Mouse (Mus musculus): ENCODE measurements at regions not wholly inside any gene's neighbourhood (a gene's known extent, or its start where the extent isn't known, plus 50 kb on each side); places are given as distances from the start of the nearest gene placed in this dataset.

- no peak for DNase-seq (ENCODE audit: low read depth in 3 of 3, low spot score in 3 of 3)
- H3K4me3 ChIP-seq (ENCODE audit: insufficient read depth in 1 of 2, low read depth in 2 of 2, low read length in 2 of 2): no peak overlapping the region
- H3K27me3 ChIP-seq (ENCODE audit: control insufficient read depth, insufficient read depth, low read length): peaks cover 11% of the 10 kb centered on the region
- H3K4me2 ChIP-seq (ENCODE audit: low read depth): no peak overlapping the region
- WGBS (ENCODE audit: insufficient replicate concordance): 59% methylated on average over 9 of the region's 9 CpGs
- H3K27ac ChIP-seq: no peak overlapping the region
- H3K9ac ChIP-seq (replicated peaks): no peak overlapping the region
- H3K9me3 ChIP-seq (ENCODE audit: control insufficient read depth, low read length): no peaks in the 10 kb centered on the region
- no peak for ATAC-seq (ENCODE audit: insufficient read depth)
- no peaks in the 10 kb centered on the region for H3K36me3 ChIP-seq (replicated peaks; ENCODE audit: control insufficient read depth, insufficient read depth, low read depth)
- no peak for TF ChIP-seq EP300 (IDR thresholded peaks at IDR 0.05; ENCODE audit: low read depth)
- no peak for TF ChIP-seq CTCF (IDR thresholded peaks at IDR 0.05; ENCODE audit: low read depth)
- H3K4me1 ChIP-seq (replicated peaks; ENCODE audit: control insufficient read depth in 2 of 2, insufficient read depth in 2 of 2, low read length in 1 of 2): no peaks in the 10 kb centered on the region
These were observed 155.3 kb upstream of the Lhx5 start for GRCm38 (mm10) chr5:120276229-120276628.

- no peak for TF ChIP-seq EP300 (IDR thresholded peaks at IDR 0.05; ENCODE audit: low read depth)
- peaks cover 19% of the 10 kb centered on the region for H3K27me3 ChIP-seq (ENCODE audit: control insufficient read depth, insufficient read depth, low read length)
These were observed 151.2 kb upstream of the Lhx5 start for GRCm38 (mm10) chr5:120280321-120280720.

GRCm38 (mm10) chr5:120280991-120281602, 150.4 kb upstream of the Lhx5 start:
- no peak for TF ChIP-seq CTCF (IDR thresholded peaks at IDR 0.05; ENCODE audit: low read depth)
- TF ChIP-seq EP300 (IDR thresholded peaks at IDR 0.05; ENCODE audit: low read depth): no peak
- ATAC-seq (ENCODE audit: insufficient read depth) (no peak), DNase-seq (ENCODE audit: low read depth in 3 of 3, low spot score in 3 of 3) (no peak)
- no peak overlapping the region for H3K4me3 ChIP-seq (ENCODE audit: insufficient read depth in 1 of 2, low read depth in 2 of 2, low read length in 2 of 2)
- H3K9me3 ChIP-seq (ENCODE audit: control insufficient read depth, low read length): no peaks in the 10 kb centered on the region
- no peaks in the 10 kb centered on the region for H3K4me1 ChIP-seq (replicated peaks; ENCODE audit: control insufficient read depth in 2 of 2, insufficient read depth in 2 of 2, low read length in 1 of 2)
- H3K27ac ChIP-seq: no peak overlapping the region
- no peak overlapping the region for H3K9ac ChIP-seq (replicated peaks)
- no peak overlapping the region for H3K4me2 ChIP-seq (ENCODE audit: low read depth)
- peaks cover 19% of the 10 kb centered on the region for H3K27me3 ChIP-seq (ENCODE audit: control insufficient read depth, insufficient read depth, low read length)
- WGBS (ENCODE audit: insufficient replicate concordance): 2% methylated on average over 22 of the region's 22 CpGs
- H3K36me3 ChIP-seq (replicated peaks; ENCODE audit: control insufficient read depth, insufficient read depth, low read depth): no peaks in the 10 kb centered on the region

More at GRCm38 (mm10) chr5:120280321-120280720, 151.2 kb upstream of the Lhx5 start:
- Histone ChIP-seq H3K4me3 (ENCODE audit: insufficient read depth in 1 of 2, low read depth in 2 of 2, low read length in 2 of 2) (no peak overlapping the region), H3K4me1 (replicated peaks; ENCODE audit: control insufficient read depth in 2 of 2, insufficient read depth in 2 of 2, low read length in 1 of 2) (no peaks in the 10 kb centered on the region), H3K9me3 (ENCODE audit: control insufficient read depth, low read length) (no peaks in the 10 kb centered on the region), H3K9ac (replicated peaks) (no peak overlapping the region), H3K27ac (no peak overlapping the region), H3K4me2 (ENCODE audit: low read depth) (no peak overlapping the region), H3K36me3 (replicated peaks; ENCODE audit: control insufficient read depth, insufficient read depth, low read depth) (no peaks in the 10 kb centered on the region)
- no peak for ATAC-seq (ENCODE audit: insufficient read depth)
- under 1% methylated on average over 13 of the region's 13 CpGs for WGBS (ENCODE audit: insufficient replicate concordance)
- DNase-seq (ENCODE audit: low read depth in 3 of 3, low spot score in 3 of 3): no peak

- H3K4me3 ChIP-seq (ENCODE audit: insufficient read depth in 1 of 2, low read depth in 2 of 2, low read length in 2 of 2): no peak overlapping the region
- no peaks in the 10 kb centered on the region for H3K4me1 ChIP-seq (replicated peaks; ENCODE audit: control insufficient read depth in 2 of 2, insufficient read depth in 2 of 2, low read length in 1 of 2)
- no peak for ATAC-seq (ENCODE audit: insufficient read depth)
- TF ChIP-seq CTCF (IDR thresholded peaks at IDR 0.05; ENCODE audit: low read depth): 0 out of 2 replicates have a peak, but pooled peaks have one; percentile 14
- no peak for TF ChIP-seq EP300 (IDR thresholded peaks at IDR 0.05; ENCODE audit: low read depth)
- no peak overlapping the region for H3K27ac ChIP-seq
- no peak overlapping the region for H3K9ac ChIP-seq (replicated peaks)
- H3K36me3 ChIP-seq (replicated peaks; ENCODE audit: control insufficient read depth, insufficient read depth, low read depth): no peaks in the 10 kb centered on the region
- no peaks in the 10 kb centered on the region for H3K9me3 ChIP-seq (ENCODE audit: control insufficient read depth, low read length)
- H3K27me3 ChIP-seq (ENCODE audit: control insufficient read depth, insufficient read depth, low read length): peaks cover 19% of the 10 kb centered on the region
- WGBS (ENCODE audit: insufficient replicate concordance): 22% methylated on average over 18 of the region's 18 CpGs
- no peak overlapping the region for H3K4me2 ChIP-seq (ENCODE audit: low read depth)
- no peak for DNase-seq (ENCODE audit: low read depth in 3 of 3, low spot score in 3 of 3)
These were observed 149.5 kb upstream of the Lhx5 start for GRCm38 (mm10) chr5:120281840-120282565.

- Histone ChIP-seq H3K36me3 (replicated peaks; ENCODE audit: control insufficient read depth, insufficient read depth, low read depth) (no peaks in the 10 kb centered on the region), H3K27ac (no peak overlapping the region), H3K4me1 (replicated peaks; ENCODE audit: control insufficient read depth in 2 of 2, insufficient read depth in 2 of 2, low read length in 1 of 2) (no peaks in the 10 kb centered on the region), H3K4me3 (ENCODE audit: insufficient read depth in 1 of 2, low read depth in 2 of 2, low read length in 2 of 2) (no peak overlapping the region), H3K4me2 (ENCODE audit: low read depth) (no peak overlapping the region), H3K27me3 (ENCODE audit: control insufficient read depth, insufficient read depth, low read length) (peaks cover 22% of the 10 kb centered on the region), H3K9me3 (ENCODE audit: control insufficient read depth, low read length) (no peaks in the 10 kb centered on the region), H3K9ac (replicated peaks) (no peak overlapping the region)
- ATAC-seq (ENCODE audit: insufficient read depth) (no peak), DNase-seq (ENCODE audit: low read depth in 3 of 3, low spot score in 3 of 3) (no peak)
- WGBS (ENCODE audit: insufficient replicate concordance): 31% methylated on average over 8 of the region's 8 CpGs
- no peak for TF ChIP-seq EP300 (IDR thresholded peaks at IDR 0.05; ENCODE audit: low read depth)
- TF ChIP-seq CTCF (IDR thresholded peaks at IDR 0.05; ENCODE audit: low read depth): no peak
These were observed 146.9 kb upstream of the Lhx5 start for GRCm38 (mm10) chr5:120284625-120285024.
